ENCODE assay signal across 10 mouse cellular contexts in genomic region chr9:34860934-34861333, GRCm38 (mm10).
"Had no signal": no experiment of that assay in that cellular context is flagged by ENCODE, and none has a peak within 500 bp of the region (broad histone marks: within the 10 kb centered on the region; RNA-seq: fewer than 3 reads in every experiment).

No protein-coding gene starts in this region.

- H3K4me2 ChIP-seq: limb, embryonic 12.5 days; liver, embryonic 13.5 days; lung, embryonic 15.5 days; neural tube, embryonic 12.5 days had no signal

- H3K9ac ChIP-seq: limb, embryonic 12.5 days; liver, embryonic 13.5 days; liver, postnatal 0 days; lung, embryonic 15.5 days; neural tube, embryonic 12.5 days had no signal

- H3K27me3 ChIP-seq: limb, embryonic 12.5 days; liver, embryonic 13.5 days; lung, embryonic 15.5 days; neural tube, embryonic 12.5 days had no signal

- H3K36me3 ChIP-seq: limb, embryonic 12.5 days; liver, embryonic 13.5 days; lung, embryonic 15.5 days; neural tube, embryonic 12.5 days had no signal

- H3K4me1 ChIP-seq: limb, embryonic 12.5 days; liver, embryonic 13.5 days; lung, embryonic 15.5 days; neural tube, embryonic 12.5 days had no signal

- DNase-seq: kidney, adult 8-10 months; kidney, postnatal 25 days; liver; liver, embryonic 13.5 days; liver, postnatal 0 days; thymus, postnatal 4 days had no signal

- H3K27ac ChIP-seq: limb, embryonic 12.5 days; liver, embryonic 13.5 days; lung, embryonic 15.5 days; neural tube, embryonic 12.5 days; stomach, postnatal 0 days had no signal

- ATAC-seq: liver, postnatal 0 days had no signal

- H3K4me3 ChIP-seq: limb, embryonic 12.5 days; liver, embryonic 13.5 days; lung, embryonic 15.5 days; neural tube, embryonic 12.5 days had no signal

- H3K9me3 ChIP-seq: limb, embryonic 12.5 days; liver, embryonic 13.5 days; lung, embryonic 15.5 days; neural tube, embryonic 12.5 days had no signal
